Mouse (Mus musculus): ENCODE measurements around the gene Metap1.

- TF ChIP-seq CTCF (IDR thresholded peaks at IDR 0.05; ENCODE audit: extremely low read depth, insufficient read depth, low read length), result no peak
- no peak for TF ChIP-seq POLR2A (IDR thresholded peaks at IDR 0.05; ENCODE audit: extremely low read depth, insufficient read depth, low read length)
These were observed 7.6 kb downstream of the Metap1 start for GRCm38 (mm10) chr3:138481526-138482284.

Measured in cortical plate, adult 2 months (tissue).